In the genomic region with DNA sequence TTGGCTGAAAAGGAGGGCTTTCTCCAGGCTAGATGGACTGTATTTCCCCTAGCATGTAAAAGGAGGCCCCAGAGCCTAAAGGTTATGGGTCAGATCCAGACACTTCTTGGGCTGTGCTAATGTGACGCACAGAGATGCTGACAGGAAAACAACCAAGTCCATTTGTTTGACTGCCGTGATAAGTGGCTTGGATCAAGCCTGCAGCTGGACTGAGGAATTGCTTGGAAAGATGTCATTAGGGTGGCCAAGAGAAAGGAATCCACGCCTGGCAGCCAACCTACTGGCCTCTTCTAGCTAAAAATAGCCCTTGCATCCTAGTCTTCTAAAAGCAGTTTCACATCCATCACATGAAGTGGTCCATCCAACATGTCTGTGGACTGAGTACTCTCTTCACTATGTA, we compare ENCODE assay signal across 10 mouse cellular contexts.
"Had no signal": no experiment of that assay in that cellular context is flagged by ENCODE, and none has a peak within 500 bp of the region (broad histone marks: within the 10 kb centered on the region; RNA-seq: fewer than 3 reads in every experiment).

No protein-coding gene starts in this region.

- H3K4me1 ChIP-seq: limb, embryonic 13.5 days; midbrain, embryonic 13.5 days had no signal

- H3K4me2 ChIP-seq: limb, embryonic 13.5 days; midbrain, embryonic 13.5 days had no signal

- H3K4me3 ChIP-seq: limb, embryonic 13.5 days; midbrain, embryonic 13.5 days had no signal

- DNase-seq: kidney, postnatal 36 days; layer of hippocampus, adult 9-11 months; lung, adult 18-20 months; right cerebral cortex, adult 18-20 months; right cerebral cortex, postnatal 25 days; thymus, postnatal 36 days had no signal

- H3K27me3 ChIP-seq: limb, embryonic 13.5 days; midbrain, embryonic 13.5 days had no signal

- H3K27ac ChIP-seq: kidney, postnatal 0 days; limb, embryonic 13.5 days; liver, embryonic 14.5 days; midbrain, embryonic 13.5 days had no signal

- H3K36me3 ChIP-seq: limb, embryonic 13.5 days; midbrain, embryonic 13.5 days had no signal

- H3K9ac ChIP-seq: limb, embryonic 13.5 days; liver, embryonic 14.5 days; midbrain, embryonic 13.5 days had no signal

- ATAC-seq: midbrain, embryonic 13.5 days had no signal

- H3K9me3 ChIP-seq: limb, embryonic 13.5 days; midbrain, embryonic 13.5 days had no signal
